Mouse (Mus musculus) skeletal muscle tissue, postnatal 0 days (tissue): ENCODE data around the gene Gm20695. TPM values are rescaled to one million over a fixed set of nuclear protein-coding genes. Genes with fewer than 3 reads are reported as not detected.

Experiments used
- microRNA-seq, 2 experiments: library from miRNA; unstranded; fragments of <30 nt; microRNA quantifications; one replicate each; pipeline ENCODE4; 2016
- polyA plus RNA-seq: library from polyadenylated mRNA; unstranded; fragments of >200 nt; fragmentation: Nextera tagmentation; extraction: Ambion mirVana; gene quantifications from 2 replicates; pipeline ENCODE4 v1.2.1, GENCODE M21; 2015

Gene Gm20695
- polyA plus RNA-seq = 0.69 and 1.2 TPM in 2 replicates

DNA sequence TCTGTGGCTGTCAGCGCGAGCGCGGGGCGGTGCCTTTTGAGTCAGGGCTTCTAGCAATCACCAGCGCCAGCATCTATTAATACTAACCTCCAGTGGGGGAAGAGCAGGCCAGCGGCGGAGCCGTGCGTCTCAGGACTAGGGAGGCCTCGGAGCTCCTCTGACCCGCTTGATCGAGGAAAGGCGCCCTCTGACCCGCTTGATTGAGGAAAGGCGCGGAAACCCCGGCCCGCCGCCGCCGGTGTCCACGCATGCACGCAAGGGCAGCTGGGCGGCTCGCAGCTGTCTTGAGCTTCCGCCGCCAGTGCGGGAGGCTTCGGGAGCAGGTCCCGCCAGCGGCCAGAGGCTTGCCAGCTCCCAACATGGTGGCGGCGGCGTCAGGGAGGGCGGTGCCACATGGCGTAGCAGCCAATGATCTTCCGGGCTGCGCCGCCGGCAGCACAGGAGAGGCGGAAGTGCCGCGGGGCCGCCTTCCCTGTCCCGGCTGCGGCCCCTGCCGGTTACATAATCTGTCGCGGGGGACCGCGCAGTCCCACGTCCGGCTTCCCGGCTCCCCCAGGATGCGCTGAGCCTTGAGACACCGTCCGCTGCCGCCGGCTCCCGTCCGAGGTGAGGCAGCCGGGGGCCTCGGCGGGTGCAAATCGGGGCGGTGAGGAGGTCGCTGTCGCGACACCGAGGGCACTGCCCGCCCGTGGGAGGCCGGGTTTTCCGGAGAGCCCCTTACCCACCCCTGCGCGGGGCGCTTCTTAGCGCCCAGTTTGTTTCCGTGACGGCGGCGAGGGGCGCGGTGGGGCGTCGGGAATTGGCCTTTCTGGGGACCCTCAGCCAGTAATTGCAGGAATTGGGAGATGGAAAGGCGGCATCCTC lies at the start of gene Gm20695, which contains the start of gene Zfp597:
Gm20695 (plus strand) TSS at position 448 of the 864 bp plus-strand sequence.
Zfp597 (minus strand) TSS at position 361 of the 864 bp plus-strand sequence.

DNA sequence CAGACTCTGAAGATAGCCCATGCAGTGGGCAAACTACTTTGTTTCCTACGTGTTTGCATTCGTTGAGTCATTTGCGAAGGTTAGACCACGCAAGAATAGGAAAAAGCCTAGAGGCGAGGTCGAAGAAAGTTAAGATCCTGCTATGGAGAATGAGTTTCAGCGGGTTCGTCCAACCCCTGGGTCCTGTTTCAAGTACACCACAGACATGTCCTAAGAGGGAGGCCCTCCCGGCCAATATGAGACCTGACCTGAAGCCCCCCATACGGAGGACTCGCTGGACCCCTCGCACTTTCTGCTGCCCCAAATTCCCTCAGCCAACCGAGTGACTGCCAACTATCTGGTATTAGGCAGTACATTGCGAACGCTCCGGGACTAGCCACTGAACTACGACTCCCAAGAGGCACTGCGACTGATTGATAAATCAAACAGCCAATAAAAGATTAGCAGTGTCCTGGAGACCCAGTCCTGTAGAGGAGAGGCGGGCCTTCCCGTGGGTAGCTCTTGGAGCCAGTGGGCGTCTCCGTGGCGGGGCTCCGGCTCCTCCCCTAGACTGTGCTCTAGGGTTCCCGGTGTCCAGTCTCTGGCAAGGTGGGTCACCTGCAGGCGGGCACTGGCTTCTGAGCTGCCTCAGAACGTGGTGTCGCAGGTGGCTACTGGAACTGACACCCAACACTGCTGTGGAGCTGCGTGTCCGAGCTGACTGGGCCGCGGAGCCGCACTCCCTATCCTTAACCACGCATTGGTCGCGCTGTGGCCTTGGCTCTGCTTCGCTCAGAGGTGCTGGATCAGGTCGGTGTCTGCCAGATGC lies 37.5 kb upstream of the Gm20695 start, which contains the start of gene Zfp174:
Zfp174 (plus strand) TSS at position 558 of the 808 bp plus-strand sequence.

DNA sequence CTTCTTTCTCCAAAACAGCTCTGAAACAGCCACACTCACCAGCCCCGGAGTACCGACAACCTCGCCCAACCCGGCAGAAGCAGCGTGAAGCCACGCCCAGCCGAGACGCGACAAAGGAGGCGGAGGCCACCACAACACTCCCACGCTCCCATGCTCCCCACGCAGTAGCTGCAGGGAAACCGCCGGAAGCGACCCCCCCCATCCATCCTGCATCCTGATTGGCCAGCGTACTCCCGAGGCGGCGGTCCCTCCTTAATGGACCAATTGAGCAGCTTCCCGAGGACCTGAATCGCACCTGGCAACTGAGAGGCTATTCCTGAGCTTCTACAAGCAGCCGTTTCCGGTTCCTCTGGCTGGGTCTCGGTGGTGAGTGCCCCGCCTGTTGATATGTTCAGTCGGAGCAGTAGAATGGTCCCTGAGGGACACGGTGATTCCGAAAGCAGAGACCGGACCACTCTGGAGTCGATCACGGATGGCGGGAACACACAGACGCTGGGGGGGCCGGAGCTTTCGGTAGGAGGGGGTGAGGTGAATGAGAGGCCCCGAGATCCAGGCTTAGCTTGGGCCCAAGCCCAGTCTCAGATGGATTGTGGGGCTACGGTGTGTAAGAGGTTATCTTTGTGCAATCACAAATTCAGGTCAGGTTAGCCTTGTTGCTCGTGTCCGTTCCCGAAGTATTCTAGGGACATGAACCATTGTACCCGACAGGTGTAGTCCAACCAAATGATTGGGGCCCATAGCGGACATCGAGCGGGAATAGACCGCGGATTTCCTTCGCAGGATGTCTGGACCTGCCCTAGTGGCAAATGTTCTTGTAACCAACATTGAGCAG lies 12.0 kb upstream of the Gm20695 start, which contains the start of gene Naa60:
Naa60 (plus strand) TSS at position 160 of the 832 bp plus-strand sequence.

DNA sequence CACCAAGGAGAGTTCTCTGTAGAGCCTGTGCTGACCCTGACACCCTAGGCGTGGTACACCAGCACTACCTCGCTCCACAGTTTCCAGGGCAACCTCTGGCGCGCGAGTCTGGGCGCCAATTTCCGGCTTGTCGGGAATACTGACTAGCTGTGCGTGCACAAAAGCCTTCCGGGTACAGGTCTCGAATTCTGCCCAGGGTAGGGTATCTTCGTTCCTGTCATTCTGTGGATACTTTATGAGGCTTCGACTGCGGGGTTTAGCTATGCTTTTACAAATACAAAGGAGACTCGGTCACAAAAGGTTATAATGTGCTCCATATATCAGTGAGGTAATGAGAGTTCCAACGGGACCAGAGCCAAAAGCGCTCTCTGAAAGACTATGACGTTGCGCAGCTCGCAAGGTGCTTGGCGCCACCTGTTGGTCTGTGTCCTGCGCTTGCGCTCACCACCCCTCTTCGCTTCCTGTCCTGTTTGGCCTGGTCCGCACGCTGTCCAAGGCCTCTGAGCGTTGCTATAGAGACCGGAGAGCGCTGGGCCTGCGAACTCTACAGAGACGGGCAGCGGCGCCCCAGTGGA lies 24.2 kb downstream of the Gm20695 start, which contains the start of the genes 1700037C18Rik and Cluap1:
1700037C18Rik (minus strand) TSS at position 153 of the 575 bp plus-strand sequence.
Cluap1 (plus strand) TSS at position 265 of the 575 bp plus-strand sequence.

Small RNAs within 50 kb of the gene (microRNA-seq; reads per million reads assigned to microRNA genes)
- 0 reads per million in 2 experiments for gene Gm23493

Other genes with a start within 250 kb of the Gm20695 start
- 0.05 TPM in 1 of 2 replicates, not detected in the other for gene Mefv, start 166.6 kb upstream of the Gm20695 start, polyA plus RNA-seq
- 17.8 and 18.7 TPM in 2 replicates for gene Zfp263, start 140.6 kb upstream of the Gm20695 start, polyA plus RNA-seq
- not detected in 2 replicates for gene Olfr15, start 53.8 kb upstream of the Gm20695 start, polyA plus RNA-seq
- 0.96 and 1.1 TPM in 2 replicates for gene Zfp174, start 37.4 kb upstream of the Gm20695 start, polyA plus RNA-seq
- 19.8 and 24.8 TPM in 2 replicates for gene Naa60, start 12.3 kb upstream of the Gm20695 start, polyA plus RNA-seq
- gene Zfp597, start 87 bp upstream of the Gm20695 start, polyA plus RNA-seq = 3.2 and 3.9 TPM in 2 replicates
- gene 1700037C18Rik, start 24.0 kb downstream of the Gm20695 start, polyA plus RNA-seq = 6.0 and 6.8 TPM in 2 replicates
- gene Cluap1, start 24.2 kb downstream of the Gm20695 start, polyA plus RNA-seq = 12.0 and 12.9 TPM in 2 replicates
- 1.1 and 1.3 TPM in 2 replicates for gene Nlrc3, start 92.0 kb downstream of the Gm20695 start, polyA plus RNA-seq
- 3.8 and 5.2 TPM in 2 replicates for gene Slx4, start 119.1 kb downstream of the Gm20695 start, polyA plus RNA-seq
- 0.69 and 1.3 TPM in 2 replicates for gene Dnase1, start 152.3 kb downstream of the Gm20695 start, polyA plus RNA-seq
- gene Trap1, start 193.2 kb downstream of the Gm20695 start, polyA plus RNA-seq = 76.4 and 84.2 TPM in 2 replicates